Mouse (Mus musculus): Measurements from ENCODE around the gene Tnni3k. TPM values are rescaled to one million over a fixed set of nuclear protein-coding genes. Genes with fewer than 3 reads are reported as not detected.

The Tnni3k gene
- polyA plus RNA-seq, 1 experiment from 2014 or later: 0.15 TPM

- H3K4me3 ChIP-seq (ENCODE audit: low read depth, low read length): no peak overlapping the region
- no peak overlapping the region for H3K4me2 ChIP-seq (ENCODE audit: low read depth, low read length)
- no peak for ATAC-seq (ENCODE audit: low read depth)
- H3K9ac ChIP-seq (replicated peaks; ENCODE audit: low read depth, low read length): no peak overlapping the region
- no peaks in the 10 kb centered on the region for H3K36me3 ChIP-seq (ENCODE audit: control insufficient read depth, insufficient read depth, low read length)
- H3K27me3 ChIP-seq (ENCODE audit: control insufficient read depth, insufficient read depth, low read length): no peaks in the 10 kb centered on the region
- WGBS: 74% methylated on average over 9 of the region's 9 CpGs
- no peak overlapping the region for H3K27ac ChIP-seq (ENCODE audit: low read depth, low read length)
- peaks cover 6% of the 10 kb centered on the region; the same call in 1 of the 2 replicates for H3K4me1 ChIP-seq (ENCODE audit: control insufficient read depth, insufficient read depth, low read length)
- no peaks in the 10 kb centered on the region for H3K9me3 ChIP-seq (ENCODE audit: control insufficient read depth, low read length)
Measured at GRCm38 (mm10) chr3:154811833-154812232, 243.4 kb downstream of the Tnni3k start.

DNA sequence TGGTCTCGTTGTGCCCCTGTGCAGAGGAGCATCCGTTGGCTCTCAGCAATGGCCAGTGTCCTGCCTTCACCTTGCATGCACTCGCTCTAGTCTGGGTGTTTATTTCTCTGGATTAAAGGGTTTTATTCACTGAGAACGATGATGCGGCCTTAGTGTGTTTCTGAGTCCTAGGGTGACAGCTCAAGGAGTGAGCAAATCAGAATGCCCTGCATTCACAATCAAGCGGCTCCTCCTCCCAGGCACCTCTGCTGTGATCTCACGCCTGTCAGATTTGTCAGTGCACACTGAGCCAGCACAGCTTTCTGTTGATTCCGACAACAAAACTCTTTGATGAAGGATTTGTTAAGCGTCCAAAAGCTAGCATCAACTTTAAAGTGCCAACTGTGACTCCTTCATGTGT lies 243.9 kb downstream of the Tnni3k start:
- Histone ChIP-seq H3K9ac (replicated peaks; ENCODE audit: low read depth, low read length) (no peak overlapping the region), H3K27me3 (ENCODE audit: control insufficient read depth, insufficient read depth, low read length) (no peaks in the 10 kb centered on the region), H3K4me1 (ENCODE audit: control insufficient read depth, insufficient read depth, low read length) (peaks cover 9% of the 10 kb centered on the region; the same call in 1 of the 2 replicates), H3K4me2 (ENCODE audit: low read depth, low read length) (no peak overlapping the region), H3K27ac (ENCODE audit: low read depth, low read length) (no peak overlapping the region), H3K36me3 (ENCODE audit: control insufficient read depth, insufficient read depth, low read length) (no peaks in the 10 kb centered on the region), H3K9me3 (ENCODE audit: control insufficient read depth, low read length) (no peaks in the 10 kb centered on the region), H3K4me3 (ENCODE audit: low read depth, low read length) (no peak overlapping the region)
- no peak for ATAC-seq (ENCODE audit: low read depth)
- WGBS: 32% methylated on average over 9 of the region's 9 CpGs

- Histone ChIP-seq H3K36me3 (ENCODE audit: control insufficient read depth, insufficient read depth, low read length) (no peaks in the 10 kb centered on the region), H3K27ac (ENCODE audit: low read depth, low read length) (no peak overlapping the region), H3K27me3 (ENCODE audit: control insufficient read depth, insufficient read depth, low read length) (no peaks in the 10 kb centered on the region), H3K9ac (replicated peaks; ENCODE audit: low read depth, low read length) (no peak overlapping the region), H3K4me1 (ENCODE audit: control insufficient read depth, insufficient read depth, low read length) (peaks cover 12% of the 10 kb centered on the region; the same call in 1 of the 2 replicates), H3K4me3 (ENCODE audit: low read depth, low read length) (no peak overlapping the region), H3K9me3 (ENCODE audit: control insufficient read depth, low read length) (no peaks in the 10 kb centered on the region), H3K4me2 (ENCODE audit: low read depth, low read length) (no peak overlapping the region)
- WGBS: 57% methylated on average over 7 of the region's 7 CpGs
- ATAC-seq (ENCODE audit: low read depth): no peak
Measured at GRCm38 (mm10) chr3:154810273-154810870, 244.8 kb downstream of the Tnni3k start.

- peak; percentile 79 for ATAC-seq (ENCODE audit: low read depth)
- Histone ChIP-seq H3K4me1 (ENCODE audit: control insufficient read depth, insufficient read depth, low read length) (peaks cover 12% of the 10 kb centered on the region; the same call in 1 of the 2 replicates), H3K9ac (replicated peaks; ENCODE audit: low read depth, low read length) (no peak overlapping the region), H3K27ac (ENCODE audit: low read depth, low read length) (peak overlapping the region; percentile 60), H3K27me3 (ENCODE audit: control insufficient read depth, insufficient read depth, low read length) (no peaks in the 10 kb centered on the region), H3K9me3 (ENCODE audit: control insufficient read depth, low read length) (no peaks in the 10 kb centered on the region), H3K4me3 (ENCODE audit: low read depth, low read length) (no peak overlapping the region), H3K4me2 (ENCODE audit: low read depth, low read length) (no peak overlapping the region), H3K36me3 (ENCODE audit: control insufficient read depth, insufficient read depth, low read length) (no peaks in the 10 kb centered on the region)
- 18% methylated on average over 7 of the region's 7 CpGs for WGBS
Measured at GRCm38 (mm10) chr3:154806626-154807025, 248.6 kb downstream of the Tnni3k start.

DNA sequence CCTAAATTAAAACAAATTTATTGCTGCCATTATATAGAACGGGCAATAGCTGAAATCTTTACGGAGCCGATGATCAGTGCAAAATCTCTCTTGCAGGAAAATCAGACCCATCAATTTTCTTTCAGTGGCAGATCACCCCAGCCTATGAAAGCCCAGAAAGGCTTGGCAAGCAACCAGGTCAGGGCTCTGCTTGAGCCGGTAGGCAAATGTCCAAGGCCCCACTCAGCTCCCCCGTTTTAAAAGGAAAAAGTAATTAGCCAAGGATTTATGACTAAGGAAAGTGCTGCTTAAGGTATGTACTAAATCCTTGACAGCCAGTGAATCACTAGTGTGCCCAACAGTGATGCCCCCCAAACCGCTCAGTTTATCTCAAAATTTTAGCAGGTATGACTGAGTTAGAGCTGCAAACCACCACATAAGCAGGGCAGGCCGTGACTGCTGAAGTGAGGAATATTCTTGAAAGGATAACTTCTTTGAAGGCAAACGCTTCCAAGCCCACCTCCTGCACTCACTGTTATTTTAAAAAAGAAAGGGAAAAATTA lies 254.2 kb downstream of the Tnni3k start:
- peaks cover 13% of the 10 kb centered on the region; the same call in 1 of the 2 replicates for H3K4me1 ChIP-seq (ENCODE audit: control insufficient read depth, insufficient read depth, low read length)
- no peaks in the 10 kb centered on the region for H3K9me3 ChIP-seq (ENCODE audit: control insufficient read depth, low read length)
- WGBS: 29% methylated on average over 8 of the region's 8 CpGs
- H3K27ac ChIP-seq (ENCODE audit: low read depth, low read length): no peak overlapping the region; the same call in 1 of the 2 replicates
- ATAC-seq (ENCODE audit: low read depth): peak; percentile 62
- H3K4me3 ChIP-seq (ENCODE audit: low read depth, low read length): no peak overlapping the region
- H3K36me3 ChIP-seq (ENCODE audit: control insufficient read depth, insufficient read depth, low read length): no peaks in the 10 kb centered on the region
- H3K9ac ChIP-seq (replicated peaks; ENCODE audit: low read depth, low read length): no peak overlapping the region
- H3K27me3 ChIP-seq (ENCODE audit: control insufficient read depth, insufficient read depth, low read length): no peaks in the 10 kb centered on the region
- no peak overlapping the region for H3K4me2 ChIP-seq (ENCODE audit: low read depth, low read length)

- Histone ChIP-seq H3K9ac (replicated peaks; ENCODE audit: low read depth, low read length) (no peak overlapping the region), H3K9me3 (ENCODE audit: control insufficient read depth, low read length) (no peaks in the 10 kb centered on the region), H3K27me3 (ENCODE audit: control insufficient read depth, insufficient read depth, low read length) (no peaks in the 10 kb centered on the region), H3K27ac (ENCODE audit: low read depth, low read length) (peak overlapping the region; percentile 49; the same call in 1 of the 2 replicates), H3K4me2 (ENCODE audit: low read depth, low read length) (no peak overlapping the region; the same call in 1 of the 2 replicates), H3K4me3 (ENCODE audit: low read depth, low read length) (no peak overlapping the region), H3K4me1 (ENCODE audit: control insufficient read depth, insufficient read depth, low read length) (peaks cover 13% of the 10 kb centered on the region; the same call in 1 of the 2 replicates), H3K36me3 (ENCODE audit: control insufficient read depth, insufficient read depth, low read length) (no peaks in the 10 kb centered on the region)
- no peak for ATAC-seq (ENCODE audit: low read depth)
- WGBS: 18% methylated on average over 8 of the region's 8 CpGs
Measured at GRCm38 (mm10) chr3:154800454-154800853, 254.8 kb downstream of the Tnni3k start.

- no peak for ATAC-seq (ENCODE audit: low read depth)
- no peak overlapping the region for H3K4me2 ChIP-seq (ENCODE audit: low read depth, low read length)
- WGBS: 77% methylated on average over 4 of the region's 4 CpGs
- H3K9ac ChIP-seq (replicated peaks; ENCODE audit: low read depth, low read length): no peak overlapping the region
- no peaks in the 10 kb centered on the region for H3K36me3 ChIP-seq (ENCODE audit: control insufficient read depth, insufficient read depth, low read length)
- no peak overlapping the region for H3K27ac ChIP-seq (ENCODE audit: low read depth, low read length)
- H3K9me3 ChIP-seq (ENCODE audit: control insufficient read depth, low read length): no peaks in the 10 kb centered on the region
- peaks cover 13% of the 10 kb centered on the region; the same call in 1 of the 2 replicates for H3K4me1 ChIP-seq (ENCODE audit: control insufficient read depth, insufficient read depth, low read length)
- H3K4me3 ChIP-seq (ENCODE audit: low read depth, low read length): no peak overlapping the region
- H3K27me3 ChIP-seq (ENCODE audit: control insufficient read depth, insufficient read depth, low read length): no peaks in the 10 kb centered on the region
Measured at GRCm38 (mm10) chr3:154798806-154799205, 256.4 kb downstream of the Tnni3k start.

DNA sequence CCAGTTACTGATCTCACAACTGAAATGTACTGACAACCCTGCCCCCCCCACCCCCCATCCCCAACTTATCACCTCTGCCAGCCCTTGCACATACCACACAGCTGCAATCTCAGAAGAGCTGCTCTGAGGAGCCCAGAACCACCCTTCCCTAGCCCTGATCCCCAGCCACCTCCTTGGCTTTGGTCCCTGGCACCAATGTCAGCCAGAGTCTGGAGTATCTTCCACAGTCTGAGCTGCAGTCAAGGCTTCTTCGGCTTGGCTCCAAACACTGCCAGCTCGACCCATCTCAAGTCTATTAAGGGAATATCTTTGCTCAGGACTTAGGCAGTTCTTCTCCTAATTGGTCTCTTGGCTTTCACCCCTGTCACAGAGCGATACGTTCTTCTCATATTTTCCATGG lies 261.6 kb downstream of the Tnni3k start:
- no peak overlapping the region for H3K4me3 ChIP-seq (ENCODE audit: low read depth, low read length)
- H3K36me3 ChIP-seq (ENCODE audit: control insufficient read depth, insufficient read depth, low read length): no peaks in the 10 kb centered on the region
- no peak for ATAC-seq (ENCODE audit: low read depth)
- H3K9ac ChIP-seq (replicated peaks; ENCODE audit: low read depth, low read length): no peak overlapping the region
- H3K27me3 ChIP-seq (ENCODE audit: control insufficient read depth, insufficient read depth, low read length): no peaks in the 10 kb centered on the region
- H3K4me1 ChIP-seq (ENCODE audit: control insufficient read depth, insufficient read depth, low read length): no peaks in the 10 kb centered on the region
- H3K9me3 ChIP-seq (ENCODE audit: control insufficient read depth, low read length): no peaks in the 10 kb centered on the region
- 82% methylated on average over 4 of the region's 4 CpGs for WGBS
- no peak overlapping the region for H3K4me2 ChIP-seq (ENCODE audit: low read depth, low read length)
- no peak overlapping the region for H3K27ac ChIP-seq (ENCODE audit: low read depth, low read length)

DNA sequence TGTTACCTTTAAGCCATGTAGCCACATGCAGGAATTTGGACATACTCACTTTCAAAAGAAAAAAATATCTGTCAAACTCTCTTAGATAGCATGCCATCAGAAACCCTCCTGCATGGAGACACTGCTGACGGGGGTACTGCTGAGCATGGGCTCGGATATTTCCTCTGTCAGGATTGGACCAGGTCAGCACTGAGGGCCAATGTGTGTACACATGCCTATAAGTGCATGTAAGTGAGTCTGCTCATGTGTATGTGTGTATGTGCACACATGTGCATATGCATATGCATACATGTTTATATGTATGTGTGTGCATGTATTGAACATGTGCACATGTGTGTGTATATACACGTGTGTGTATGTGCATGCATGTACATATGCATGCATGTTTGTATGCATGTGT lies 267.6 kb downstream of the Tnni3k start:
- Histone ChIP-seq H3K9ac (replicated peaks; ENCODE audit: low read depth, low read length) (no peak overlapping the region), H3K4me1 (ENCODE audit: control insufficient read depth, insufficient read depth, low read length) (no peaks in the 10 kb centered on the region), H3K4me2 (ENCODE audit: low read depth, low read length) (no peak overlapping the region), H3K27ac (ENCODE audit: low read depth, low read length) (no peak overlapping the region), H3K36me3 (ENCODE audit: control insufficient read depth, insufficient read depth, low read length) (no peaks in the 10 kb centered on the region), H3K4me3 (ENCODE audit: low read depth, low read length) (no peak overlapping the region), H3K27me3 (ENCODE audit: control insufficient read depth, insufficient read depth, low read length) (no peaks in the 10 kb centered on the region), H3K9me3 (ENCODE audit: control insufficient read depth, low read length) (no peaks in the 10 kb centered on the region)
- WGBS: 90% methylated on average over 3 of the region's 3 CpGs
- ATAC-seq (ENCODE audit: low read depth): no peak
